7 mouse cellular contexts compared by ENCODE assay signal in genomic region chr7:19747420-19748218, GRCm38 (mm10). TPM values are rescaled to one million over a fixed set of nuclear protein-coding genes. Genes with fewer than 3 reads are reported as not detected.
DNase-seq lines count a peak whose midpoint lies in the region; ATAC-seq and TF ChIP-seq lines count a peak whose summit lies in the region.

No protein-coding gene starts in this region.

- H3K4me3 ChIP-seq in MEL (ENCODE audit: control insufficient read depth in 1 of 2, insufficient read depth in 1 of 2, low read depth in 2 of 2, low read length in 2 of 2): peak overlapping the region; percentile 56 to 61
- H3K4me3 ChIP-seq in hindbrain, embryonic 15.5 days: peak overlapping the region; percentile 82
- H3K4me3 ChIP-seq in liver, embryonic 11.5 days (ENCODE audit: low read depth, low read length): peak overlapping the region; percentile 86
- H3K4me3 ChIP-seq in neural tube, embryonic 13.5 days: peak overlapping the region; percentile 85

- H3K4me2 ChIP-seq in hindbrain, embryonic 15.5 days: peak overlapping the region; percentile 83
- peak overlapping the region; percentile 99 for H3K4me2 ChIP-seq in liver, embryonic 11.5 days
- peak overlapping the region; percentile 90 for H3K4me2 ChIP-seq in neural tube, embryonic 13.5 days

- H3K27ac ChIP-seq in MEL (ENCODE audit: control insufficient read depth, low read depth, low read length): peak overlapping the region; percentile 49
- H3K27ac ChIP-seq in hindbrain, embryonic 15.5 days (replicated peaks): 0 out of 2 replicates have a peak overlapping the region, but pooled peaks have one; percentile 17
- H3K27ac ChIP-seq in liver, embryonic 11.5 days (ENCODE audit: low read depth, low read length): peak overlapping the region; percentile 88; the same call in 1 of the 2 replicates
- peak overlapping the region; percentile 54; the same call in 1 of the 2 replicates for H3K27ac ChIP-seq in neural tube, embryonic 13.5 days (replicated peaks)

- TF ChIP-seq POLR2A in MEL (IDR thresholded peaks at IDR 0.05; ENCODE audit: control insufficient read depth in 1 of 2, insufficient read depth in 1 of 2, low read depth in 1 of 2, low read length in 2 of 2, poor library complexity in 1 of 2): no peak

- no peaks in the 10 kb centered on the region for H3K9me3 ChIP-seq in MEL (replicated peaks; ENCODE audit: insufficient read depth, low read length)
- no peaks in the 10 kb centered on the region for H3K9me3 ChIP-seq in hindbrain, embryonic 15.5 days
- no peaks in the 10 kb centered on the region for H3K9me3 ChIP-seq in liver, embryonic 11.5 days (ENCODE audit: control insufficient read depth, low read length)
- H3K9me3 ChIP-seq in neural tube, embryonic 13.5 days: no peaks in the 10 kb centered on the region

- peak overlapping the region; percentile 66 for H3K9ac ChIP-seq in MEL (ENCODE audit: control insufficient read depth, low read depth, low read length, poor library complexity, severe bottlenecking)
- peak overlapping the region; percentile 88 for H3K9ac ChIP-seq in hindbrain, embryonic 15.5 days
- peak overlapping the region; percentile 18; the same call in 1 of the 2 replicates for H3K9ac ChIP-seq in liver, embryonic 11.5 days (ENCODE audit: low read depth, low read length)
- H3K9ac ChIP-seq in neural tube, embryonic 13.5 days: peak overlapping the region; percentile 93

- H3K27me3 ChIP-seq in MEL (ENCODE audit: control insufficient read depth in 1 of 2, insufficient read depth in 2 of 2, low read length in 2 of 2): no peaks in the 10 kb centered on the region
- H3K27me3 ChIP-seq in hindbrain, embryonic 15.5 days: no peaks in the 10 kb centered on the region
- H3K27me3 ChIP-seq in liver, embryonic 11.5 days (replicated peaks; ENCODE audit: control insufficient read depth, insufficient read depth, low read length): no peaks in the 10 kb centered on the region
- H3K27me3 ChIP-seq in neural tube, embryonic 13.5 days: no peaks in the 10 kb centered on the region

- H3K4me1 ChIP-seq in MEL (ENCODE audit: control insufficient read depth in 1 of 2, insufficient read depth in 2 of 2, low read length in 2 of 2): peaks cover 15 to 27% of the 10 kb centered on the region in 2 experiments
- peaks cover 40% of the 10 kb centered on the region for H3K4me1 ChIP-seq in hindbrain, embryonic 15.5 days (replicated peaks)
- peaks cover 49% of the 10 kb centered on the region for H3K4me1 ChIP-seq in liver, embryonic 11.5 days (replicated peaks; ENCODE audit: control insufficient read depth, insufficient read depth, low read length)
- H3K4me1 ChIP-seq in neural tube, embryonic 13.5 days (replicated peaks): peaks cover 50% of the 10 kb centered on the region

- no peak for TF ChIP-seq CTCF in MEL (IDR thresholded peaks at IDR 0.05 in 2 of 3, conservative IDR thresholded peaks at IDR 0.05 in 1 of 3; ENCODE audit: control insufficient read depth in 1 of 3, insufficient read depth in 1 of 3, low read depth in 2 of 3, low read length in 3 of 3, poor library complexity in 1 of 3, severe bottlenecking in 1 of 3)

- intact Hi-C loops in left cerebral cortex, postnatal 14 days (cut with DNase I): no loop called here

- DNase-seq in MEL (ENCODE audit: low read depth, low spot score): peak; percentile 49
- DNase-seq in c-Kit-positive CD71-positive TER-119-positive erythroid progenitor cells, embryonic 14.5 days (ENCODE audit: low spot score): peak; percentile 38
- no peak for DNase-seq in liver, embryonic 11.5 days (ENCODE audit: low spot score)
- no peak for DNase-seq in left cerebral cortex, postnatal 14 days (ENCODE audit: low spot score in 2 of 2)
- no peak for DNase-seq in layer of hippocampus, adult 18-20 months (ENCODE audit: low spot score in 2 of 2)

- no peak for ATAC-seq in hindbrain, embryonic 15.5 days (ENCODE audit: low FRiP score, low read depth)
- ATAC-seq in liver, embryonic 11.5 days (replicated peaks; ENCODE audit: low FRiP score): no peak
- ATAC-seq in neural tube, embryonic 13.5 days (ENCODE audit: low read depth): no peak

- TF ChIP-seq EP300 in MEL (IDR thresholded peaks at IDR 0.05; ENCODE audit: low read depth in 1 of 2, low read length in 2 of 2): no peak

- H3K79me2 ChIP-seq in MEL (ENCODE audit: control insufficient read depth, insufficient read depth, low read length, poor library complexity): no peaks in the 10 kb centered on the region

- H3K36me3 ChIP-seq in MEL (ENCODE audit: control insufficient read depth in 1 of 2, insufficient read depth in 2 of 2, low read length in 2 of 2): peaks cover 0 to 18% of the 10 kb centered on the region in 2 experiments; a peak in 2 of 4 replicates
- peaks cover 5% of the 10 kb centered on the region; the same call in 1 of the 2 replicates for H3K36me3 ChIP-seq in hindbrain, embryonic 15.5 days
- H3K36me3 ChIP-seq in liver, embryonic 11.5 days (ENCODE audit: control insufficient read depth, insufficient read depth, low read length): no peaks in the 10 kb centered on the region
- H3K36me3 ChIP-seq in neural tube, embryonic 13.5 days: peaks cover 17% of the 10 kb centered on the region

- TF ChIP-seq RAD21 in MEL (IDR thresholded peaks at IDR 0.05; ENCODE audit: low read depth, low read length): no peak

- 4% methylated on average over 25 of the region's 25 CpGs for WGBS in hindbrain, embryonic 15.5 days
- WGBS in liver, embryonic 11.5 days: 4% methylated on average over 25 of the region's 25 CpGs
- 3% methylated on average over 25 of the region's 25 CpGs for WGBS in neural tube, embryonic 13.5 days

TF ChIP-seq in MEL, 35 proteins besides CTCF, POLR2A, EP300 and RAD21:
- no peak for TF ChIP-seq CHD2 (IDR thresholded peaks at IDR 0.05; ENCODE audit: low read length)
- no peak for TF ChIP-seq MYB (IDR thresholded peaks at IDR 0.05; ENCODE audit: low read depth, low read length)
- no peak for TF ChIP-seq ZC3H11A (IDR thresholded peaks at IDR 0.05; ENCODE audit: low read depth, low read length)
- 0 out of 2 replicates have a peak, but pooled peaks have one; percentile 6 for TF ChIP-seq ELF1 (IDR thresholded peaks at IDR 0.05; ENCODE audit: low read depth, low read length)

RNA-seq across cellular contexts. Expression of gene Nectin2, which starts 2.7 kb away (rescaled TPM):
- 6.9 TPM in 2 replicates for total RNA-seq in MEL (2012; rRNA removed)
- polyA plus RNA-seq in MEL (2012; ENCODE audit: insufficient read depth in 1 of 2, insufficient read length in 2 of 2, low read depth in 1 of 2, low replicate concordance in 2 of 2, missing spikeins in 1 of 2): 10 to 100 TPM in 1 of 2 experiments, not detected in 1; 25.6 TPM
- 58.9 and 60.4 TPM in 2 replicates for polyA plus RNA-seq in hindbrain, embryonic 15.5 days (2015; fragmentation: Nextera tagmentation; extraction: Ambion mirVana)
- polyA plus RNA-seq in liver, embryonic 11.5 days (2014; fragmentation: Nextera tagmentation; extraction: Ambion mirVana): 55.9 and 58.4 TPM in 2 replicates
- polyA plus RNA-seq in neural tube, embryonic 13.5 days (2015; fragmentation: Nextera tagmentation; extraction: Ambion mirVana): 54.6 and 56.2 TPM in 2 replicates
- 10 to 100 TPM; 11.6 to 15.2 TPM for total RNA-seq in left cerebral cortex, postnatal 14 days (2021)
- 1 to 10 TPM; 5.0 to 5.1 TPM for total RNA-seq in layer of hippocampus, adult 18-20 months (2021)

RNA-seq across cellular contexts. Expression of gene Bcam, which starts 23.2 kb away (rescaled TPM):
- 2.6 and 3.2 TPM in 2 replicates for total RNA-seq in MEL (2012; rRNA removed)
- 1 to 10 TPM in 1 of 2 experiments, not detected in 1; 8.1 TPM for polyA plus RNA-seq in MEL (2012; ENCODE audit: insufficient read depth in 1 of 2, insufficient read length in 2 of 2, low read depth in 1 of 2, low replicate concordance in 2 of 2, missing spikeins in 1 of 2)
- 20.0 and 20.7 TPM in 2 replicates for polyA plus RNA-seq in hindbrain, embryonic 15.5 days (2015; fragmentation: Nextera tagmentation; extraction: Ambion mirVana)
- 17.5 and 21.8 TPM in 2 replicates for polyA plus RNA-seq in liver, embryonic 11.5 days (2014; fragmentation: Nextera tagmentation; extraction: Ambion mirVana)
- polyA plus RNA-seq in neural tube, embryonic 13.5 days (2015; fragmentation: Nextera tagmentation; extraction: Ambion mirVana): 14.2 and 16.6 TPM in 2 replicates
- 10 to 100 TPM; 10.7 to 11.0 TPM for total RNA-seq in left cerebral cortex, postnatal 14 days (2021)
- 10 to 100 TPM; 12.4 to 12.9 TPM for total RNA-seq in layer of hippocampus, adult 18-20 months (2021)

RNA-seq across cellular contexts. Expression of gene Tomm40, which starts 32.4 kb away (rescaled TPM):
- total RNA-seq in MEL (2012; rRNA removed): 288 and 294 TPM in 2 replicates
- 100 to 1,000 TPM in 1 of 2 experiments, not detected in 1; 403 TPM for polyA plus RNA-seq in MEL (2012; ENCODE audit: insufficient read depth in 1 of 2, insufficient read length in 2 of 2, low read depth in 1 of 2, low replicate concordance in 2 of 2, missing spikeins in 1 of 2)
- 155 and 158 TPM in 2 replicates for polyA plus RNA-seq in hindbrain, embryonic 15.5 days (2015; fragmentation: Nextera tagmentation; extraction: Ambion mirVana)
- polyA plus RNA-seq in liver, embryonic 11.5 days (2014; fragmentation: Nextera tagmentation; extraction: Ambion mirVana): 259 and 264 TPM in 2 replicates
- polyA plus RNA-seq in neural tube, embryonic 13.5 days (2015; fragmentation: Nextera tagmentation; extraction: Ambion mirVana): 117 and 134 TPM in 2 replicates
- 100 to 1,000 TPM; 104 to 120 TPM for total RNA-seq in left cerebral cortex, postnatal 14 days (2021)
- 100 to 1,000 TPM; 110 to 114 TPM for total RNA-seq in layer of hippocampus, adult 18-20 months (2021)

RNA-seq across cellular contexts. Expression of gene Apoe, which starts 48.6 kb away (rescaled TPM):
- total RNA-seq in MEL (2012; rRNA removed): 22.6 and 33.3 TPM in 2 replicates
- polyA plus RNA-seq in MEL (2012; ENCODE audit: insufficient read depth in 1 of 2, insufficient read length in 2 of 2, low read depth in 1 of 2, low replicate concordance in 2 of 2, missing spikeins in 1 of 2): 10 to 100 TPM in 1 of 2 experiments, not detected in 1; 61.4 TPM
- 624 and 744 TPM in 2 replicates for polyA plus RNA-seq in hindbrain, embryonic 15.5 days (2015; fragmentation: Nextera tagmentation; extraction: Ambion mirVana)
- 1,439 and 1,470 TPM in 2 replicates for polyA plus RNA-seq in liver, embryonic 11.5 days (2014; fragmentation: Nextera tagmentation; extraction: Ambion mirVana)
- polyA plus RNA-seq in neural tube, embryonic 13.5 days (2015; fragmentation: Nextera tagmentation; extraction: Ambion mirVana): 408 and 440 TPM in 2 replicates
- total RNA-seq in left cerebral cortex, postnatal 14 days (2021): 1,000 to 10,000 TPM; 1,873 to 2,039 TPM
- total RNA-seq in layer of hippocampus, adult 18-20 months (2021): 1,000 to 10,000 TPM; 2,690 to 2,764 TPM

RNA-seq across cellular contexts. Expression of gene Cblc, which starts 49.0 kb away (rescaled TPM):
- total RNA-seq in MEL (2012; rRNA removed): not detected in 2 replicates
- not detected for polyA plus RNA-seq in MEL (2012; ENCODE audit: insufficient read depth in 1 of 2, insufficient read length in 2 of 2, low read depth in 1 of 2, low replicate concordance in 2 of 2, missing spikeins in 1 of 2)
- 0.37 TPM in 1 of 2 replicates, not detected in the other for polyA plus RNA-seq in hindbrain, embryonic 15.5 days (2015; fragmentation: Nextera tagmentation; extraction: Ambion mirVana)
- 1.4 TPM in 2 replicates for polyA plus RNA-seq in liver, embryonic 11.5 days (2014; fragmentation: Nextera tagmentation; extraction: Ambion mirVana)
- not detected in 2 replicates for polyA plus RNA-seq in neural tube, embryonic 13.5 days (2015; fragmentation: Nextera tagmentation; extraction: Ambion mirVana)
- not detected for total RNA-seq in left cerebral cortex, postnatal 14 days (2021)
- total RNA-seq in layer of hippocampus, adult 18-20 months (2021): not detected

Comparison
In these comparisons a context has a peak if more than half of its experiments do, and no peak if none do; other contexts are left out.
1. DNase-seq: peak in MEL (single experiment) and c-Kit-positive CD71-positive TER-119-positive erythroid progenitor cells, embryonic 14.5 days (single experiment); none in liver, embryonic 11.5 days (single experiment), left cerebral cortex, postnatal 14 days (0 of 2) and layer of hippocampus, adult 18-20 months (0 of 2).
2. H3K27ac ChIP-seq: peak in every context shown above with its lines; median percentile 88 in liver, embryonic 11.5 days; 54 in neural tube, embryonic 13.5 days; 49 in MEL; 17 in hindbrain, embryonic 15.5 days.
3. H3K9ac ChIP-seq: peak in every context shown above with its lines; median percentile 93 in neural tube, embryonic 13.5 days; 88 in hindbrain, embryonic 15.5 days; 66 in MEL; 18 in liver, embryonic 11.5 days.
4. Peak in every context shown above with its lines, with median percentiles within 50 percentile points of each other: H3K4me3 ChIP-seq and H3K4me2 ChIP-seq.